ENCODE assay signal across 22 mouse cellular contexts in genomic region chr4:106497776-106498470, GRCm38 (mm10). TPM values are rescaled to one million over a fixed set of nuclear protein-coding genes. Genes with fewer than 3 reads are reported as not detected.
DNase-seq lines count a peak whose midpoint lies in the region; ATAC-seq and TF ChIP-seq lines count a peak whose summit lies in the region.
"Had no signal": no experiment of that assay in that cellular context is flagged by ENCODE, and none has a peak within 500 bp of the region (broad histone marks: within the 10 kb centered on the region; RNA-seq: fewer than 3 reads in every experiment).

No protein-coding gene starts in this region.

- no peak overlapping the region for H3K4me2 ChIP-seq in forebrain, postnatal 0 days (ENCODE audit: low read depth)
- H3K4me2 ChIP-seq in forebrain, embryonic 12.5 days = no peak overlapping the region
- H3K4me2 ChIP-seq in lung, postnatal 0 days (replicated peaks; ENCODE audit: low read depth, low read length) = no peak overlapping the region
- no peak overlapping the region for H3K4me2 ChIP-seq in embryonic facial prominence, embryonic 13.5 days
- no peak overlapping the region for H3K4me2 ChIP-seq in limb, embryonic 13.5 days (replicated peaks)
- H3K4me2 ChIP-seq: heart, embryonic 11.5 days had no signal

- H3K4me3 ChIP-seq in forebrain, postnatal 0 days (ENCODE audit: low read depth, low read length) = no peak overlapping the region
- no peak overlapping the region for H3K4me3 ChIP-seq in forebrain, embryonic 12.5 days (replicated peaks)
- H3K4me3 ChIP-seq in lung, postnatal 0 days (ENCODE audit: low read depth, low read length) = no peak overlapping the region
- H3K4me3 ChIP-seq in lung, adult 2 months (replicated peaks; ENCODE audit: extremely low read depth, low read depth, low read length) = no peak overlapping the region
- H3K4me3 ChIP-seq in embryonic facial prominence, embryonic 13.5 days = no peak overlapping the region
- H3K4me3 ChIP-seq in limb, embryonic 13.5 days = no peak overlapping the region
- H3K4me3 ChIP-seq: megakaryocyte, embryonic 14.5 days; myocyte had no signal

- no peak for TF ChIP-seq POLR2A in lung, adult 2 months (IDR thresholded peaks at IDR 0.05; ENCODE audit: borderline replicate concordance, extremely low read depth, low read depth, low read length)

- H3K4me1 ChIP-seq in forebrain, postnatal 0 days (ENCODE audit: insufficient read depth) = no peaks in the 10 kb centered on the region
- peaks cover 17% of the 10 kb centered on the region for H3K4me1 ChIP-seq in forebrain, embryonic 12.5 days
- no peaks in the 10 kb centered on the region for H3K4me1 ChIP-seq in lung, postnatal 0 days (ENCODE audit: insufficient read depth, low read depth, low read length)
- H3K4me1 ChIP-seq in lung, adult 2 months (ENCODE audit: control insufficient read depth, insufficient read depth, low read length) = no peaks in the 10 kb centered on the region
- peaks cover 26% of the 10 kb centered on the region for H3K4me1 ChIP-seq in embryonic facial prominence, embryonic 13.5 days
- H3K4me1 ChIP-seq in limb, embryonic 13.5 days = peaks cover 20% of the 10 kb centered on the region
- H3K4me1 ChIP-seq: megakaryocyte, embryonic 14.5 days had no signal

- WGBS in forebrain, postnatal 0 days = 62% methylated on average over 8 of the region's 8 CpGs
- WGBS in forebrain, embryonic 12.5 days = 67% methylated on average over 8 of the region's 8 CpGs
- 49% methylated on average over 8 of the region's 8 CpGs for WGBS in lung, postnatal 0 days
- WGBS in lung, adult 2 months = 57% methylated on average over 8 of the region's 8 CpGs
- WGBS in embryonic facial prominence, embryonic 13.5 days = 40% methylated on average over 8 of the region's 8 CpGs
- WGBS in limb, embryonic 13.5 days = 51% methylated on average over 8 of the region's 8 CpGs

- no peak for DNase-seq in forebrain, postnatal 0 days
- DNase-seq in lung, postnatal 0 days (ENCODE audit: low spot score) = no peak
- DNase-seq in lung, adult 2 months = no peak
- no peak for DNase-seq in adrenal gland, adult 8-10 months
- DNase-seq in left cerebral cortex, postnatal 25 days (ENCODE audit: low spot score in 2 of 2) = no peak
- DNase-seq: B cell, adult 2 months; cerebellum, adult 11 months; cerebellum, postnatal 25 days; gastrocnemius, postnatal 25 days; liver; lung, adult 18-20 months; right cerebral cortex, postnatal 4 days had no signal

- no peak overlapping the region for H3K27ac ChIP-seq in forebrain, postnatal 0 days (ENCODE audit: low read depth, low read length)
- H3K27ac ChIP-seq in forebrain, embryonic 12.5 days = no peak overlapping the region
- H3K27ac ChIP-seq in lung, postnatal 0 days (ENCODE audit: low read length) = no peak overlapping the region
- H3K27ac ChIP-seq in embryonic facial prominence, embryonic 13.5 days = 0 out of 2 replicates have a peak overlapping the region, but pooled peaks have one; percentile 33
- H3K27ac ChIP-seq in limb, embryonic 13.5 days = no peak overlapping the region

- H3K27me3 ChIP-seq in forebrain, postnatal 0 days (ENCODE audit: insufficient read depth, low read length) = no peaks in the 10 kb centered on the region
- H3K27me3 ChIP-seq in forebrain, embryonic 12.5 days = no peaks in the 10 kb centered on the region; the same call in 1 of the 2 replicates
- H3K27me3 ChIP-seq in lung, postnatal 0 days (replicated peaks; ENCODE audit: insufficient read depth, low read length) = no peaks in the 10 kb centered on the region
- H3K27me3 ChIP-seq in embryonic facial prominence, embryonic 13.5 days = peaks cover 6% of the 10 kb centered on the region
- no peaks in the 10 kb centered on the region; the same call in 1 of the 2 replicates for H3K27me3 ChIP-seq in limb, embryonic 13.5 days

- no peaks in the 10 kb centered on the region for H3K9me3 ChIP-seq in forebrain, postnatal 0 days (ENCODE audit: low read length)
- H3K9me3 ChIP-seq in forebrain, embryonic 12.5 days = no peaks in the 10 kb centered on the region
- H3K9me3 ChIP-seq in lung, postnatal 0 days (ENCODE audit: low read length) = no peaks in the 10 kb centered on the region
- no peaks in the 10 kb centered on the region for H3K9me3 ChIP-seq in embryonic facial prominence, embryonic 13.5 days
- no peaks in the 10 kb centered on the region for H3K9me3 ChIP-seq in limb, embryonic 13.5 days

- intact Hi-C loops in left cerebral cortex, postnatal 25 days (cut with DNase I) = no loop called here

- no peak for TF ChIP-seq EP300 in lung, postnatal 0 days (IDR thresholded peaks at IDR 0.05)

- 0 out of 2 replicates have a peak, but pooled peaks have one; percentile 25 for ATAC-seq in forebrain, postnatal 0 days
- no peak for ATAC-seq in forebrain, embryonic 12.5 days (ENCODE audit: low FRiP score)
- ATAC-seq in lung, postnatal 0 days = 0 out of 2 replicates have a peak, but pooled peaks have one; percentile 5
- ATAC-seq in embryonic facial prominence, embryonic 13.5 days (ENCODE audit: insufficient number of reproducible peaks, insufficient read depth, low FRiP score, low TSS enrichment, low read depth) = peak; percentile 50; the same call in 1 of the 2 replicates
- ATAC-seq in limb, embryonic 13.5 days (ENCODE audit: low FRiP score, low read depth) = 0 out of 2 replicates have a peak, but pooled peaks have one; percentile 21
- ATAC-seq: intestine, embryonic 16.5 days had no signal

- no peak for TF ChIP-seq CTCF in forebrain, postnatal 0 days (IDR thresholded peaks at IDR 0.05; ENCODE audit: low read depth)
- no peak for TF ChIP-seq CTCF in lung, postnatal 0 days (IDR thresholded peaks at IDR 0.05)
- TF ChIP-seq CTCF in lung, adult 2 months (IDR thresholded peaks at IDR 0.05; ENCODE audit: insufficient read depth, low read length) = no peak

- H3K9ac ChIP-seq in forebrain, postnatal 0 days = no peak overlapping the region
- H3K9ac ChIP-seq in forebrain, embryonic 12.5 days = no peak overlapping the region
- no peak overlapping the region for H3K9ac ChIP-seq in lung, postnatal 0 days (replicated peaks; ENCODE audit: low read depth)
- no peak overlapping the region for H3K9ac ChIP-seq in embryonic facial prominence, embryonic 13.5 days
- H3K9ac ChIP-seq in limb, embryonic 13.5 days = no peak overlapping the region

- H3K36me3 ChIP-seq in forebrain, postnatal 0 days (ENCODE audit: insufficient read depth) = no peaks in the 10 kb centered on the region
- no peaks in the 10 kb centered on the region for H3K36me3 ChIP-seq in forebrain, embryonic 12.5 days (replicated peaks)
- no peaks in the 10 kb centered on the region for H3K36me3 ChIP-seq in lung, postnatal 0 days (ENCODE audit: insufficient read depth, low read length)
- no peaks in the 10 kb centered on the region for H3K36me3 ChIP-seq in embryonic facial prominence, embryonic 13.5 days
- H3K36me3 ChIP-seq in limb, embryonic 13.5 days = no peaks in the 10 kb centered on the region

RNA-seq across cellular contexts. Expression of gene Bsnd, which starts 5.8 kb away (rescaled TPM):
- not detected in 2 replicates for total RNA-seq in forebrain, postnatal 0 days (2014; rRNA removed)
- polyA plus RNA-seq in forebrain, postnatal 0 days (2015; fragmentation: Nextera tagmentation; extraction: Ambion mirVana) = not detected in 2 replicates
- not detected in 2 replicates for polyA plus RNA-seq in forebrain, embryonic 12.5 days (2016; fragmentation: Nextera tagmentation; extraction: Ambion mirVana)
- not detected in 2 replicates for polyA plus RNA-seq in lung, postnatal 0 days (2015; fragmentation: Nextera tagmentation; extraction: Ambion mirVana)
- not detected in 2 replicates for polyA plus RNA-seq in lung, adult 2 months (2012; rRNA removed)
- polyA plus RNA-seq in embryonic facial prominence, embryonic 13.5 days (2015; fragmentation: Nextera tagmentation; extraction: Ambion mirVana) = not detected in 2 replicates
- polyA plus RNA-seq in limb, embryonic 13.5 days (2015; fragmentation: Nextera tagmentation; extraction: Ambion mirVana) = not detected in 2 replicates
- under 1 TPM in 1 of 4 experiments, not detected in 3; 0.45 TPM for total RNA-seq in adrenal gland, adult 8-10 months (2022)
- not detected for total RNA-seq in left cerebral cortex, postnatal 25 days (2021)
- total RNA-seq: gastrocnemius, postnatal 25 days; heart, postnatal 25 days; layer of hippocampus, postnatal 25 days had no signal
- polyA plus RNA-seq: heart, embryonic 11.5 days; intestine, embryonic 16.5 days; large intestine, adult 2 months; myocyte had no signal

RNA-seq across cellular contexts. Expression of gene Pcsk9, which starts 33.8 kb away (rescaled TPM):
- total RNA-seq in forebrain, postnatal 0 days (2014; rRNA removed) = 5.5 and 5.6 TPM in 2 replicates
- polyA plus RNA-seq in forebrain, postnatal 0 days (2015; fragmentation: Nextera tagmentation; extraction: Ambion mirVana) = 3.7 and 4.0 TPM in 2 replicates
- 3.5 and 4.9 TPM in 2 replicates for polyA plus RNA-seq in forebrain, embryonic 12.5 days (2016; fragmentation: Nextera tagmentation; extraction: Ambion mirVana)
- 0.38 and 0.51 TPM in 2 replicates for polyA plus RNA-seq in lung, postnatal 0 days (2015; fragmentation: Nextera tagmentation; extraction: Ambion mirVana)
- 0.10 and 0.39 TPM in 2 replicates for polyA plus RNA-seq in lung, adult 2 months (2012; rRNA removed)
- polyA plus RNA-seq in embryonic facial prominence, embryonic 13.5 days (2015; fragmentation: Nextera tagmentation; extraction: Ambion mirVana) = 2.9 and 3.4 TPM in 2 replicates
- 2.0 and 2.6 TPM in 2 replicates for polyA plus RNA-seq in limb, embryonic 13.5 days (2015; fragmentation: Nextera tagmentation; extraction: Ambion mirVana)
- total RNA-seq in adrenal gland, adult 8-10 months (2022) = under 1 TPM in 1 of 4 experiments, not detected in 3; 0.17 TPM
- total RNA-seq in left cerebral cortex, postnatal 25 days (2021) = 1 to 10 TPM; 2.7 to 4.3 TPM
- total RNA-seq: heart, postnatal 25 days had no signal
